Mouse (Mus musculus) MN1 (cell line): Measurements from ENCODE around the gene Siglecf.

Experiments used
- DNase-seq: peaks from one replicate; pipeline ENCODE4 v3.0.0-alpha.2; 2016; ENCODE audit warnings: low spot score

Siglecf gene

GRCm38 (mm10) chr7:43378226-43378625 is 27.1 kb downstream of the Siglecf start:
- DNase-seq: peak; percentile 46

- DNase-seq: no peak
These were observed 41.4 kb downstream of the Siglecf start for GRCm38 (mm10) chr7:43392349-43393121.

- DNase-seq: no peak
These were observed 48.4 kb downstream of the Siglecf start for GRCm38 (mm10) chr7:43399501-43399900.

GRCm38 (mm10) chr7:43402718-43403117 is 51.6 kb downstream of the Siglecf start:
- DNase-seq: no peak

GRCm38 (mm10) chr7:43407573-43407972 is 56.4 kb downstream of the Siglecf start:
- no peak for DNase-seq

- no peak for DNase-seq
These were observed 57.0 kb downstream of the Siglecf start, which contains the start of gene Siglecg for GRCm38 (mm10) chr7:43408131-43408553. Gene Siglecg, plus strand, starts transcription at chr7:43408204.

- DNase-seq: no peak
These were observed 57.9 kb downstream of the Siglecf start for GRCm38 (mm10) chr7:43409084-43409483.
